Mouse (Mus musculus) small intestine, adult 2 months (tissue): ENCODE measurements around the gene Gm15737.

ENCODE experiments used
- CTCF ChIP-seq: fragments of 200-500 bp; IDR thresholded peaks from 2 replicates; pipeline ENCODE4 v1.5.1; 2012; ENCODE audit warnings: low read depth, mild to moderate bottlenecking, control low read depth, inconsistent platforms, low read length, moderate library complexity, mixed read lengths; ENCODE audit not compliant: insufficient replicate concordance, insufficient read length; ENCODE audit errors: extremely low read depth
- POLR2A ChIP-seq: fragments of 200-500 bp; IDR thresholded peaks from 2 replicates; pipeline ENCODE4 v1.6.1; 2012; ENCODE audit warnings: low read depth, mild to moderate bottlenecking, control low read depth, inconsistent platforms, low read length, moderate library complexity

GRCm38 (mm10) chr6:92823991-92824390 lies 45.2 kb upstream of the Gm15737 start:
- TF ChIP-seq POLR2A = no peak
- TF ChIP-seq CTCF = no peak
